8 mouse cellular contexts compared by ENCODE assay signal in genomic region chr11:117728841-117729240, GRCm38 (mm10). TPM values are rescaled to one million over a fixed set of nuclear protein-coding genes. Genes with fewer than 3 reads are reported as not detected.
DNase-seq lines count a peak whose midpoint lies in the region; ATAC-seq lines count a peak whose summit lies in the region.
"Had no signal": no experiment of that assay in that cellular context is flagged by ENCODE, and none has a peak within 500 bp of the region (broad histone marks: within the 10 kb centered on the region; RNA-seq: fewer than 3 reads in every experiment).

No protein-coding gene starts in this region.

- WGBS in heart, embryonic 16.5 days: 48% methylated on average over 1 of the region's 1 CpGs
- WGBS in limb, embryonic 13.5 days: 63% methylated on average over 1 of the region's 1 CpGs

- H3K27ac ChIP-seq in heart, embryonic 16.5 days (ENCODE audit: low read length): peak overlapping the region; percentile 52; the same call in 1 of the 2 replicates
- peak overlapping the region; percentile 48 for H3K27ac ChIP-seq in limb, embryonic 13.5 days

- DNase-seq in Muller cell, postnatal 12 days (ENCODE audit: inconsistent ontology term): peak; percentile 36
- DNase-seq in brain, adult 2 months (ENCODE audit: low read depth, low spot score): peak; percentile 47
- DNase-seq in cerebellum, adult 18-20 months: no peak
- DNase-seq in frontal cortex, postnatal 36 days (ENCODE audit: low spot score in 2 of 2): no peak
- no peak for DNase-seq in layer of hippocampus, postnatal 10 days (ENCODE audit: low spot score in 2 of 2)

- H3K36me3 ChIP-seq in heart, embryonic 16.5 days (ENCODE audit: control insufficient read depth, insufficient read depth): peaks cover 6% of the 10 kb centered on the region; the same call in 1 of the 2 replicates
- peaks cover 40% of the 10 kb centered on the region for H3K36me3 ChIP-seq in limb, embryonic 13.5 days

- ATAC-seq in heart, embryonic 16.5 days (replicated peaks; ENCODE audit: extremely low read depth, insufficient read depth, low FRiP score): 0 out of 2 replicates have a peak, but pooled peaks have one; percentile 45
- peak; percentile 66; the same call in 1 of the 2 replicates for ATAC-seq in limb, embryonic 13.5 days (ENCODE audit: low FRiP score, low read depth)

- H3K9ac ChIP-seq in heart, embryonic 16.5 days (ENCODE audit: low read length): no peak overlapping the region
- H3K9ac ChIP-seq in limb, embryonic 13.5 days: no peak overlapping the region

- H3K9me3 ChIP-seq in heart, embryonic 16.5 days (replicated peaks; ENCODE audit: control insufficient read depth, low read length): no peaks in the 10 kb centered on the region
- no peaks in the 10 kb centered on the region for H3K9me3 ChIP-seq in limb, embryonic 13.5 days

- no peak overlapping the region for H3K4me2 ChIP-seq in heart, embryonic 16.5 days (ENCODE audit: low read depth, low read length)
- no peak overlapping the region for H3K4me2 ChIP-seq in limb, embryonic 13.5 days (replicated peaks)
- H3K4me2 ChIP-seq: midbrain, embryonic 11.5 days had no signal

- no peak overlapping the region for H3K4me3 ChIP-seq in heart, embryonic 16.5 days (ENCODE audit: low read length)
- H3K4me3 ChIP-seq in limb, embryonic 13.5 days: no peak overlapping the region

- peaks cover 32% of the 10 kb centered on the region for H3K4me1 ChIP-seq in heart, embryonic 16.5 days (ENCODE audit: control insufficient read depth, insufficient read depth, low read length)
- H3K4me1 ChIP-seq in limb, embryonic 13.5 days: peaks cover 26% of the 10 kb centered on the region

- H3K27me3 ChIP-seq in heart, embryonic 16.5 days (ENCODE audit: control insufficient read depth, insufficient read depth, low read length): no peaks in the 10 kb centered on the region
- no peaks in the 10 kb centered on the region for H3K27me3 ChIP-seq in limb, embryonic 13.5 days

RNA-seq across cellular contexts. Expression of gene Tmc8, which starts 53.0 kb away (rescaled TPM):
- 4.1 and 6.0 TPM in 2 replicates for polyA plus RNA-seq in heart, embryonic 16.5 days (2015; fragmentation: Nextera tagmentation; extraction: Ambion mirVana)
- polyA plus RNA-seq in limb, embryonic 13.5 days (2015; fragmentation: Nextera tagmentation; extraction: Ambion mirVana): 0.81 and 1.4 TPM in 2 replicates
- 1 to 10 TPM in 1 of 2 experiments, under 1 TPM in 1; 0.60 to 1.5 TPM for total RNA-seq in layer of hippocampus, postnatal 10 days (2021)

RNA-seq across cellular contexts. Expression of gene Tmc6, which starts 53.2 kb away (rescaled TPM):
- 28.4 and 30.8 TPM in 2 replicates for polyA plus RNA-seq in heart, embryonic 16.5 days (2015; fragmentation: Nextera tagmentation; extraction: Ambion mirVana)
- polyA plus RNA-seq in limb, embryonic 13.5 days (2015; fragmentation: Nextera tagmentation; extraction: Ambion mirVana): 19.0 and 23.9 TPM in 2 replicates
- total RNA-seq in layer of hippocampus, postnatal 10 days (2021): 1 to 10 TPM; 5.5 to 5.9 TPM

Comparison
In these comparisons a context has a peak if more than half of its experiments do, and no peak if none do; other contexts are left out.
1. DNase-seq: peak in Muller cell, postnatal 12 days (single experiment) and brain, adult 2 months (single experiment); none in cerebellum, adult 18-20 months (0 of 2), frontal cortex, postnatal 36 days (0 of 2) and layer of hippocampus, postnatal 10 days (0 of 2).